Mouse (Mus musculus) intestine, embryonic 16.5 days (tissue): ENCODE measurements around the gene Pold1. TPM values are rescaled to one million over a fixed set of nuclear protein-coding genes. Genes with fewer than 3 reads are reported as not detected.
A peak's percentile ranks its signal among the peaks of the same experiment; 100 is the strongest.

Source experiments
- ATAC-seq: fragments of 200-750 bp; cut with Nextera tagmentation; 2 replicates; pipeline ENCODE4 v1.8.0; 2017; ENCODE audit warnings: moderate TSS enrichment, moderate library complexity
- H3K27ac ChIP-seq: fragments of 300-500 bp; sonication (generic); 2 replicates; pipeline ENCODE4 v1.5.1; 2014; ENCODE audit warnings: mild to moderate bottlenecking, low read length
- H3K27me3 ChIP-seq: fragments of 300-500 bp; sonication (generic); replicated peaks from 2 replicates; pipeline ENCODE4 v1.6.1; 2014; ENCODE audit warnings: low read length, control low read depth, mixed read lengths; ENCODE audit not compliant: control insufficient read depth, insufficient read depth
- H3K36me3 ChIP-seq: fragments of 300-500 bp; sonication (generic); 2 replicates; pipeline ENCODE4 v1.6.1; 2014; ENCODE audit warnings: low read length, control low read depth; ENCODE audit not compliant: control insufficient read depth, insufficient read depth
- H3K4me1 ChIP-seq: fragments of 300-500 bp; sonication (generic); 2 replicates; pipeline ENCODE4 v1.6.1; 2014; ENCODE audit warnings: low read length, control low read depth, mixed read lengths; ENCODE audit not compliant: control insufficient read depth, insufficient read depth
- H3K4me2 ChIP-seq: fragments of 300-500 bp; sonication (generic); 2 replicates; pipeline ENCODE4 v1.6.1; 2014; ENCODE audit warnings: low read depth, low read length, control low read depth
- H3K4me3 ChIP-seq: fragments of 300-500 bp; sonication (generic); 2 replicates; pipeline ENCODE4 v1.5.1; 2014; ENCODE audit warnings: mild to moderate bottlenecking, low read length
- H3K9ac ChIP-seq: fragments of 300-500 bp; sonication (generic); 2 replicates; pipeline ENCODE4 v1.6.1; 2014; ENCODE audit warnings: low read depth, low read length
- H3K9me3 ChIP-seq: fragments of 300-500 bp; sonication (generic); 2 replicates; pipeline ENCODE4 v1.6.1; 2016; ENCODE audit warnings: low read length, control low read depth; ENCODE audit not compliant: control insufficient read depth
- WGBS: fragments of 180-500 bp; shearing (Covaris S2); extraction: QIAGEN DNeasy Blood & Tissue Kit; methylation state at CpG from one replicate; pipeline ENCODE4 v1.1.7; 2014; 5-methylcytosine and 5-hydroxymethylcytosine counted together
- polyA plus RNA-seq: library from polyadenylated mRNA; unstranded; fragments of >200 nt; fragmentation: Nextera tagmentation; extraction: Ambion mirVana; gene quantifications from 2 replicates; pipeline ENCODE4 v1.2.1, GENCODE M21; 2015

Gene Pold1
- polyA plus RNA-seq, 1 experiment from 2014 or later: 76.4 TPM

DNA sequence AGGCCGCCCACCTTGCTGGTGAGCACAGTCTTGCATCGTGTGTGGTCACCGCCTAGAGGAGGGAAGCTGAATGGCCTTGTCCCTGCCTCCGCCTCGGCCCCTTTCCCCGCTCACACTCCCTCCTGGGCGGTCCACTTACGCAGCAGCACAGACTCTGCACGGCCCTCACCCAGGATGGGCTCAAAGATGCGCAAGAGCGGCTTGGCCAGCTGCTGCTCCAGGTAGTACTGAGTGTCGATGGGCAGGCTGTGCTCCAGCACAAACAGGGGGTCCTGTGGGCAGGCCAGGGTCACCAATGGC, 15.0 kb downstream of the Pold1 start:
- H3K4me1 ChIP-seq: peaks cover 5% of the 10 kb centered on the region; the same call in 1 of the 2 replicates
- no peak overlapping the region for H3K9ac ChIP-seq
- WGBS: 78% methylated on average over 12 of the region's 12 CpGs
- no peaks in the 10 kb centered on the region for H3K27me3 ChIP-seq
- no peak overlapping the region for H3K4me2 ChIP-seq
- no peak overlapping the region for H3K27ac ChIP-seq
- no peak overlapping the region for H3K4me3 ChIP-seq
- no peaks in the 10 kb centered on the region; the same call in 1 of the 2 replicates for H3K36me3 ChIP-seq
- no peak for ATAC-seq
- H3K9me3 ChIP-seq: no peaks in the 10 kb centered on the region

DNA sequence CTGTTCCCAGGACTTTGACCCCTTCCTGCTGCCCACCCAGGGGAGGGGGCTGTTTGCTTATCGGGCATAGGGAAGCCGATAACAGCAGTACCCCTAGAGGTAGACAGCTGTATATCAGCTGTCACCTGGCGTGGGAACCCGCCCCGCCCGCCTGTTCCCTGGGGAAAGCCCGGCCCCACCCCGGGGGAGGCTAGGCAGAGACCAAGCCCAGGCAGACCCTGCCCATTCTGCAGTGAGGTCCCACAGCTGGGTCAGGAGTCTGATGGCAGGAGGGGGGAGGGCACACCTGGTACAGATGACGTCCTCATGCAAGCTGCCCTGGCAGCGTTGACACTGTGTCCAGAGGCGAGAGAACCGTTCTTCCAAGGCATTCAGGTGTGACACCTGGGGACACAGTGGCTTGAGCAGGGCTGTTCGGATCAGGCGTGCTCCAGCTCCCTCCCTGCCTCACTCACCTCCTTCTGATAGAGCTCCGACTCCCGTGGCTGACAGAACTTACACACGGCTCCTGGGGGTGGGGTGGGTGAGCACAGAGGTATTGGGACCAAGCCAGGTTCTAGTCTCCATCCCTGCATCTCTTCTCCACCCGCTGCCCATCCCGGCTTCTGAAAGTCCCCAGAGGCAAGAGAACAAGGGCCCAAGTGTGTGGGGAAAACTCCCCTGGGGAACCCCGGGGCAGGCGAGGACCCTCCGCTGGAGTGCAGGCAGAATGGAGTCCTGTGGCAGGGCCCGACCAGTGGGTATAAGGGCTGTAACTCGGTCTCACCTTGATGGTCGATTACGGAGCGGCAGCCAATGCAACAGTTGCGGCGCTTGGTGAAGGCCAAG, 15.5 kb downstream of the Pold1 start:
- no peaks in the 10 kb centered on the region for H3K27me3 ChIP-seq
- H3K27ac ChIP-seq: no peak overlapping the region
- no peaks in the 10 kb centered on the region for H3K36me3 ChIP-seq
- no peak overlapping the region for H3K4me2 ChIP-seq
- H3K4me3 ChIP-seq: no peak overlapping the region
- no peak overlapping the region for H3K9ac ChIP-seq
- WGBS: 81% methylated on average over 28 of the region's 29 CpGs
- peak; percentile 17; the same call in 1 of the 2 replicates for ATAC-seq
- no peaks in the 10 kb centered on the region for H3K9me3 ChIP-seq
- H3K4me1 ChIP-seq: peaks cover 6% of the 10 kb centered on the region; the same call in 1 of the 2 replicates

DNA sequence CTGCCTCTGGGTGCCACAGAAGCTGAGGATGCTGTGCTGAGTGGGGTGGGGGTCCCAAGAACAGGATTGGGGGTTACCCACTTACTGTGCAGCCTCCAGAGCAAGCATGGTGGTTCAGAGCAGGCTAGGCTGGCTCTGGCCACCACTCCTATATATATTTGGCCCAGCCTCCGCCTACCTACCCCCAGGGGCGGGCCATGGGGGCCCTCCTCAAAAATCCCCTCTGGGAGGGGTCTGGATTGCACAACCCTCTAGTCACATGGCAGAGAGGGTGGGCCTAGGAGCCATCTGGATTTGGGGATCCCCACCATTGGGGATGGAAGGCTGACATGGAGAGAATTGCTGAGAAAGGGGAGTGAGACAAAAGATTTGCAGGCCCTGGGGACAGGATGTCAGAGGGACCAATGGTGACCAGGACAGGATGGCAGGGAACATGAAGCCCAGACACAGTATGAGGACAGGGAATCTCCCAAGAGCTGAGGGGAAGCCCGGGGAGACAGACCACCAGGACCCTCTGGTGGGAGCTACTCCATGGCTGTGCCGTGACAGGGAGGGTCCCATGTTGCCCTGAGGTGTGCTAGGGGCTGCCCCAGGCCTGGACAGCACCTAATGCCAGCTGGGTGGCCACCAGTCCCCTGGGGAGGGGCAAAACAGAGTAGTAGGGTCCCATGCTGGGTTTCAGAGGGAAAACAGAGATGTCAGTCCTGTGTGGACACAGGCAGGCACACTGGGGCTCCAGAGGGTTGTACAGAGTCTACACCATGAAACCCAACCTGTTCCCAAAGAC, 16.5 kb downstream of the Pold1 start, which contains the start of gene Spib:
Gene Spib (minus strand): TSS at position 126 of the 787 bp plus-strand sequence.
- 74% methylated on average over 4 of the region's 4 CpGs for WGBS

DNA sequence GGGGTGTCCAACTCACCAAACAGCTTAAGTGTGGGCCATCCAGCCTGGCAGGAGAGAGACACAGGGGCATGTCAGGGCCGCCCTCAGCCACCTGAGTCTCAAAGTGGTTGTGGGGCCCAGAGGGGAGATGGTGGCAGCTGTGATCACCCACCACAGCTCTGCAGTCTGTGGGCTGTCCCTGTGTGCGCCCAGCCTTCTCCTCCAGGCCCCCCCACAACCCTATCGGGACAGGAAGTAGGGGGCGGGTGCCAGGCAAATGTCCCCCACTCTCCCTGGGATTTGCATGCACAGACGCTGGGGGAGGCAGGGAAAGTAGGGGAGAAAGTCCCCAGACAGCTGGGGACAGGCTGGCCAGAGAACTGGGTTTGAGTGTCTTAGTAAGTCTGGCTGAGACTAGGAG, 17.4 kb downstream of the Pold1 start:
- Histone ChIP-seq H3K4me1 (peaks cover 11% of the 10 kb centered on the region), H3K9ac (no peak overlapping the region), H3K9me3 (no peaks in the 10 kb centered on the region), H3K27me3 (peaks cover 4% of the 10 kb centered on the region; the same call in 1 of the 2 replicates), H3K27ac (no peak overlapping the region), H3K4me3 (no peak overlapping the region), H3K4me2 (no peak overlapping the region), H3K36me3 (no peaks in the 10 kb centered on the region)
- no peak for ATAC-seq
- WGBS: 51% methylated on average over 4 of the region's 5 CpGs

More for the DNA sequence above, 16.5 kb downstream of the Pold1 start, which contains the start of gene Spib:
- H3K27me3 ChIP-seq: peaks cover under 1% of the 10 kb centered on the region; the same call in 1 of the 2 replicates
- H3K4me1 ChIP-seq: peaks cover 11% of the 10 kb centered on the region
- ATAC-seq: no peak
- no peaks in the 10 kb centered on the region for H3K36me3 ChIP-seq
- no peak within 1 kb of the TSS for H3K27ac ChIP-seq
- H3K9ac ChIP-seq: no peak within 1 kb of the TSS
- no peak within 1 kb of the TSS for H3K4me3 ChIP-seq
- H3K4me2 ChIP-seq: no peak within 1 kb of the TSS
- no peaks in the 10 kb centered on the region for H3K9me3 ChIP-seq

DNA sequence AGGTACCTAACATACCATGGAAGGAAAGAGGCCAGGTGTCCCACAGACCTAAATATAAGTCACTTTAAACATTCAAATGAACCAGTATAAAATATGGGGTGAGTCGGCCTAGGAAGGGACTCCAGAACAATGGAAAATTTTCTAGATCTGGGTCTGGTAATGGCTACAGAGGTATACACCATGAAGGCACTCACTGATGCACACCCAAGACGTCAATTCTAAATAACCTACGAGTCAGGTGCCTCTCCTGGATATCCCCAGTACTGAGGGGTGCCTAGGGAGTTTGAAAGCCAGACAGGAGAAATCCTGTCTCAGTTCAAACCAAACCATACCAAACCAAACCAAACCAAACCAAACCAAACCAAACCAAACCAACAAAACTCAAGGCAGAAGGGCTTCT, 18.1 kb downstream of the Pold1 start:
- Histone ChIP-seq H3K4me3 (no peak overlapping the region), H3K9ac (no peak overlapping the region), H3K36me3 (no peaks in the 10 kb centered on the region), H3K9me3 (no peaks in the 10 kb centered on the region), H3K4me2 (no peak overlapping the region), H3K4me1 (peaks cover 12% of the 10 kb centered on the region), H3K27ac (no peak overlapping the region), H3K27me3 (peaks cover 4% of the 10 kb centered on the region; the same call in 1 of the 2 replicates)
- 82% methylated on average over 3 of the region's 3 CpGs for WGBS
- ATAC-seq: no peak

DNA sequence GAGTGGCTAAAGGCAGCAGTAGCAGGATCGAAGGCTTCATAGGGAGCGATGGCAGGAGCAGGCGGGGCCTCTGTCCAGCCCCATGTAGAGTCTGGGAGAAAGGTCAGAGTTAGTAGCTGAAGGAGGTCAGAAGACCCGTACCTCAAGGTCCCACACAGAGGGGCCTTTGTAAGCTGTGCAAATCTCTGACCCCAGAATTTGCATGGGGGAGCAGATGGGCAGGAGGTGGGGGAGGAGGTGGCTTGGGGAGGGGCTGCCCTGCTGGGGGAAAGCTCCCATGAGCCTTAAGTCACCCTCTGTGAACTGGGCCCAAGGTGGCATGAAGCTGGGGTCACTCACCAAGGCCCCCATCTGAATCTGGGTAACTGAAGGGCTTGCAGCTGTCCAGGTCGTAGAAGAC, 19.1 kb downstream of the Pold1 start:
- no peak for ATAC-seq
- H3K9me3 ChIP-seq: no peaks in the 10 kb centered on the region
- no peak overlapping the region for H3K27ac ChIP-seq
- no peak overlapping the region for H3K9ac ChIP-seq
- H3K4me1 ChIP-seq: peaks cover 19% of the 10 kb centered on the region
- H3K4me3 ChIP-seq: no peak overlapping the region
- no peaks in the 10 kb centered on the region for H3K36me3 ChIP-seq
- peaks cover 4% of the 10 kb centered on the region; the same call in 1 of the 2 replicates for H3K27me3 ChIP-seq
- 68% methylated on average over 5 of the region's 5 CpGs for WGBS
- H3K4me2 ChIP-seq: no peak overlapping the region

DNA sequence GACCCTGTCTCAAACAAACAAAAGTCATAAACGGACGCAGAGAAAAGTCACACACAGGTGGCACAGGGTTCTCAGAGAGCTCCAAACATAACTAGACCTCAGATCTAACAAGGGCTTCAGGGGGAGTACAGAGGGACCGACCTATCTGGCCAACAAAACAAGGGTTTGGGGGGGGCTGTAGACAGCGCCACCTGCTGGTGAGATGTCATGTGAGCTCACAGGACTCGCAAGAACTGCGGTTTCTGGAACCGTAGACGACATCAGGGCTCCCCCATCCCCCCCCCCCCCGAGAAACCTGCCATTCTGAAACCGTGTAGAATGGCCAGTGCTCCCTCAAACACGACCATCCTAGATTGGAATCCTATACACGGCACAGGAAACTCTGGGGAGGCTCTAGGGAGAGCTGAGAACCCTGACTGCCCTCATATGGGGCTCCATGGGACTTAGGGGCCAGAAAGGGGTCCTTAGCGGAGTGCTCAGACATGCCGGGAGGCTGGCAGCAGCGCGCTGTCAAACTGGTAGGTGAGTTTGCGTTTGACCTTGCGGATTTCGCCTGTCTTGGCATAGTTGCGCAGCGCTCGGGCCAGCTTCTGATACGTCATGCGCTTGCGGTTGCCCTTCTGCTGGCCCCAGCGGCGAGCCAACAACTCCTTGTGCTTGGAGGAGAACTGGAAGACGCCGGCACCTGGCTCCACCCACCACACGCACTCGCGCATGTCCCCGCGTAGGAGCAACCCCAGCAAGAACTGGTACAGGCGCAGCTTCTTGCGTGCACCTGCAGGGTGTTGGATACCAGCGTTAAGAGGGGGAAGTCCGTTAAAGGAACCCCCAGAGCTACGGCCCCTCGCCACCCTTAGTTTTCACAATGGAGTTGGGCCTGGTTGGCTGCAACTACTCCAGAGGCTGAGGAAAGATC, 20.9 kb downstream of the Pold1 start:
- Histone ChIP-seq H3K9me3 (no peaks in the 10 kb centered on the region), H3K27ac (no peak overlapping the region), H3K4me2 (peak overlapping the region; percentile 88), H3K4me1 (peaks cover 19% of the 10 kb centered on the region), H3K27me3 (peaks cover 19% of the 10 kb centered on the region; the same call in 1 of the 2 replicates), H3K4me3 (peak overlapping the region; percentile 52), H3K9ac (peak overlapping the region; percentile 68), H3K36me3 (no peaks in the 10 kb centered on the region)
- WGBS: 5% methylated on average over 40 of the region's 40 CpGs
- peak; percentile 70 for ATAC-seq

DNA sequence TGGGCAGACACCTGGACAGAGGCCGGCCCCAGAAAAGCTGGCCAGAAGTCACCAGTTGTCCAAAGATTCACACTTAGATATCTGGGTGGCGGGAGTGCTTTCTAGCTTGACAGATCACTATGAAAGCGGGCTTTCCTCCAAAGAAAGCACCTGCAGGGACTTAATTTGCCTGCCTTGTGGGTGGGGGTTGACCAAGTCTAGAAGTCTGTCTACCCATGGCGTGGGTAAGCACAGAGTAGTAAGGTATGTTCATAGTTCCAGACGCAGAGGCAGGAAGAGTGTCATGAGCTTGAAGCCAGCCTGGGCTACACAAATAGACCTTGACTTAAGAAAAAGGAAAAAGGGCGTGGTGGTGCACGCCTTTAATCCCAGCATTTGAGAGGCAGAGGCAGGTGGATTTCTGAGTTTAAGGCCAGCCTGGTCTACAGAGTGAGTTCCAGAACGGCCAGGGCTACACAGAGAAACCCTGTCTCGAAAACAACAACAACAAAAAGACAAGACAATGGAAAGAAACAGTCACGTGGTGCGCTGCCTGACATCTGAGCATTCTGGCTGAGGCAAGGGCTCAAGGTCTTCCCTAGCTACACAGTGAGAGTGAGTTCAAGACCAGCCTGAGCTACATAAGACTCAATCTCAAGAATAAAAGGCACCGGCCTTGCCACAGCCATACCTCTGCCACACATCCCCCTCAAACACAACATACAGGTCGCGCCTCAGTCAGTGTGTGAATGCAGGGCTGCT, 22.1 kb downstream of the Pold1 start:
- 89% methylated on average over 14 of the region's 14 CpGs for WGBS
- Histone ChIP-seq H3K27ac (no peak overlapping the region), H3K9ac (no peak overlapping the region), H3K36me3 (no peaks in the 10 kb centered on the region), H3K4me1 (peaks cover 16% of the 10 kb centered on the region), H3K4me3 (no peak overlapping the region), H3K27me3 (peaks cover 30% of the 10 kb centered on the region), H3K9me3 (no peaks in the 10 kb centered on the region), H3K4me2 (no peak overlapping the region)
- ATAC-seq: no peak
